Mouse (Mus musculus) gastrocnemius, adult 18-20 months (tissue): ENCODE measurements around the gene St3gal2. TPM values are rescaled to one million over a fixed set of nuclear protein-coding genes. Genes with fewer than 3 reads are reported as not detected.
"Not testable (repeated sequence)": the region's sequence is repeated elsewhere in the genome, so short reads cannot be mapped to it uniquely, and the experiment has no call there.

Source experiments
- DNase-seq: peaks from one replicate; pipeline ENCODE4 v3.0.0; 2021; ENCODE audit warnings: low spot score
- total RNA-seq, 2 experiments: library from RNA; stranded (reverse); gene quantifications; 2 replicates each; pipeline ENCODE4 v1.2.3; 2021

The St3gal2 gene
- total RNA-seq, 2 experiments from 2014 or later: 45.6 to 54.6 TPM

DNA sequence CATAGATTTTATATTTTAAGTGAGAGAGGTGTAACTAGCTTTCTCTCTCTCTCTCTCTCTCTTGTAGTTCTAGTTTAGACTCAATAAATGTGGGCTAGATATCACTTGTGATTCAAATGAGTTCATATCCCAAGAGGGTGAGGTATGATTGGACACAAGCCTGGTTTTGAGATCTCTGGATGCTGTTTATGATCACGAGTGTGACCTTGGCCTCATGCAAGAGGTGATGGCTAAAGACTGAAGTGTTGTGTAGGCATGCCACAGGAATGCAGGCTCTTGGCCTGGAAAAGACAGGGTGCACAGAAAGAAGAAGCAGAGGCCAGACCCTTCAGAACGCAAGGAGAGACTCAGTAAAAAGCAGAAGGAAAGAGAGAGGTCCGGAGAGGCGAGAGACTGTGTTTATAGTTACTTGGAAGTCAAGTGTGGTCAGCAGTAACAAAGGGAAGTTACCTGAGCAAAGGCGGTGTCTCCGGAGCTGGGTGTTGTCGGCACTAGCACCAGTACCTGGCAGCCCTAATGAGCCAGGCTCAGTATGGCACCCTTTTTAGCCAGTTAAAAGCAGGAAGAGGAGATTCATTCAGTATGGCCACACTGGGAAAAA, 24.7 kb downstream of the St3gal2 start:
- peak; percentile 56 for DNase-seq

DNA sequence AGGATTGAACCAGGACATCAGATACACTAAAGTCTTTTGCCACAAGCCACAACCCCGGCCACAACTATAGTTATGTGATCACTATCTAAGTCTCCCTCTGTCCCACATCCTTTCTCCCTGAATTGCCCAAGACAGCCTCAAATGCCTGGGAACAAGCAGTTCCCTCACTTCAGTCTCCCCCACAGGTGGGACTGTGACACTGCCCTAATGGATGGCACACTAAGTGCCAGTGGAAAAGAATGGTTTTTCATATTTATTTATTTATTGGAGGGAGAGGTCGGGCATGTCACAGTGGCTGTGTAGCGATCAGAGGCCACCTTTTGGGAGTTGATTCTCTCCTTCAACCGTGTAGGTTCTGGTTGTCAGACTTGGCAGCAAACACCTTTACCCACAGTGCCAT, 26.0 kb downstream of the St3gal2 start:
- no peak for DNase-seq

DNA sequence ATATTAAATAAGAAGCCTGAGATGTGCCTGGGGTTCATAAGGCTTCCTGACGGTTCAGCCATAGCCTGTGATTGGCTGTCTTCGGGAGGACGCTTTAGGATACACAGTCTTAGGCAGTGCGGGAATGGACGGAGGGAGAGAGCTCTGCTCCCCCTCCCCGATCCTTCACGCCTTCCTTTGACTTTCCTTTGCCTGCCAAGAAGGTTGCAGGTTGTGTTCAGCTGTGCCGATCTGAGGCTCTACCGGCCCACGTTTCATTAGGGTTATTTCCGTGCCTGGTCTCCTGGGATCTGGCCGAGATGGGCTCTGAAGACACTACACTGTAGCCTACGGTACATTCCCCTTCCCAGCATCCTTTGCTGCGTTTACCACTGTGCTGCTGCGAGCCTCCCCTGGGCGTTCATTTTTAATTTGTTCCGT, 30.4 kb downstream of the St3gal2 start:
- DNase-seq: peak; percentile 58

DNA sequence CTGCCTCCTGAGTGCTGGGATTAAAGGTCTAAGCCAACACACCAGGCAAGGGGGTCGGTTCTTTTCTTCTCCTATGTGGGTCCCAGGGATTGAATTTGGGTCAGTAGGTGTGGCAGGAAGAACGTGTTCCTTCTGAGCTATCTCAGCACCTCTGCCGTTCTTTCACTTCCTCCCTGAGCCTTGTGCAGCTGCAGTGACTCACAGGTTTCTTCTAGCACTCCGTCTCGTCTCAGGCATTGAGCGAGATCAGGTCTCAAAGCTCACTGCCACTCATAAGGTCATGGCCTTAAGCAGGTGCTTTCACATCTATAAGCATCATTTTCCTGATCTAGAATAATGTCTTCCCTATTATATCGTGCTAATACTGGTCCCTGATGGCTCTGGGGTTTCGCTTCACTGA, 35.1 kb downstream of the St3gal2 start:
- no peak for DNase-seq

DNA sequence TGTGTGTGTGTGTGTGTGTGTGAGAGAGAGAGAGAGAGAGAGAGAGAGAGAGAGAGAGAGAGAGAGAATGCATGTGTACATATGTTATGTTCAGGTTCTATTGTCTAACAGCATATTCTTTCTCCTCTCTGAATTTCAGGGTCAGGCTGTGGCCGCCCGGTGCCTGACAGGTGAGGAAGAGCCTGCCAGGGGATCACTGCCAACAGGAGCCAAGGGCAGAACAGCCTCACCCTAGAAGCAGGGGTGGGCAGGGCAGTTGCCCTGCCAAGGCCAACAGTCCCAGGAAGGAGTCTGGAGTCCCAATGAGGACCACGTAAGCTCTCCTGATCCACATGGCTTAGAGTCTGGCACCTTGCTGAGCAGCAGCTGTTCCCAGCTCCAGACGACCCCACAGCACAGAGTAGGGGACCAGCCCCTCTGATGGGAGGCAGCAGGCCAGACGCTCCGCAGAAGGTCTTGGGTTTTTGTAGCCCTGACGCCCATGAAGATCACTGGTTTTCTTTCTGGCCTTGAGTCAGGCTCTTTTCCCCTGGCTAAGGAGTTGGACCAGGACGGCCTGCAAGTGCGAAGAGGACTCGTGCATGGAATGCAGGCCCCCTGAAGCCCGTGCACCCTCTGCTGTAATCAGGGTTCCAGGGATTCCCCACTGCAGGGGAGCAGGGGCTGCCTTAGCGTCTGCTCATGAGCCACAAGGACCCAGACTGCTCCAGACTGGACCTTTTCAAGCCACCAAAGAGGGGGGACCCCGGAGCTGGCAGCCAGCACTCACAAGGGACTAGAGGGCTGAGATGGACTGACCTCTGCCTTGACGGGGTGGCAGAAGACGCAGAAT, 37.1 kb downstream of the St3gal2 start:
- no peak for DNase-seq

DNA sequence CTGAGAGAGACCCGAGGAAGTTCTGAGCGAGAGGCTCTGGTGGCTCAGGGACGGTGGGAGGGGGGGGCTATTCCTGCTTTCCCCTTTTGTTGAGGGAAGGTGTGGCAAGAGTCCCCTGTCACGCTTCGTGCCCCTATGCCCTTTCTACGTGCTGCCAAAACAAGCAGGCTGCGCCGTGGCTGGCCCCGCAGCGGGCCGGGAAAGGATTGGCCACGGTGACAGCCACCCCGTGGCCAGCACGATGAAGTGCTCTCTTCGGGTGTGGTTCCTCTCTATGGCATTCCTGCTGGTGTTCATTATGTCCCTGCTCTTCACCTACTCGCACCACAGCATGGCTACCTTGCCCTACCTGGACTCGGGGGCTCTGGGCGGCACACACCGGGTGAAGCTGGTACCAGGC, 37.7 kb downstream of the St3gal2 start:
- no peak for DNase-seq

DNA sequence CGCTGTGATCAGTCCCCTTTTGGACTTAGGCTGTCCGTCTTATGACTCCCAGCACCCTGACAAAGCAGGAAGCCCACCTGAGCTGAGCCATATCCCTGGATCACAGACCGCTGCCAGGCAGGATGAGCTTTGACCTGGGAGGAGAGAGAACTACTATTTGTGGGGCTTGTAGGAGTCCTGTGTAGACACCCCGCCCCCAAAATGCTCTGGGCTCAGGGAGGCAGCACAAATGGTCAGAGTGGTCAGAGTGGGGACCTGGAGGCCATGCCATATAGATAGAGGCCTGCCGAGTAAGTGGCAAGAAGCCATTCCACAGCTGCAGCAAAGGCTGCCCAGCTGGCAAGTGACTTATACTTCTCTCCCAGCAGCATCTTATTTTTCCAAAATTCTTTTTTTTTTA, 38.4 kb downstream of the St3gal2 start:
- no peak for DNase-seq

DNA sequence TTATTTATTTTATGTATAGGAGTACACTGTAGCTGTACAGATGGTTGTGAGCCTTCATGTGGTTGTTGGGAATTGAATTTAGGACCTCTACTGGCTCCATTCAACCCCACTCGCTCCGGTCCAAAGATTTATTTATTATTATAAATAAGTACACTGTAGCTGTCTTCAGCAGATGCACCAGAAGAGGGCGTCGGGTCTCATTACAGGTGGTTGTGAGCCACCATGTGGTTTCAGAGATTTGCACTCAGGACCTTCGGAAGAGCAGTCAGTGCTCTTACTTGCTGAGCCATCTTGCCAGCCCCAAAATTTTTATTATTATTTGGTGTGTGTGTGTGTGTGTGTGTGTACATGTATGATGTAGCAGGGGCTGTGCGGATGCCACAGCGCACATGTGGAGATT, 38.8 kb downstream of the St3gal2 start:
- not testable (repeated sequence) for DNase-seq

DNA sequence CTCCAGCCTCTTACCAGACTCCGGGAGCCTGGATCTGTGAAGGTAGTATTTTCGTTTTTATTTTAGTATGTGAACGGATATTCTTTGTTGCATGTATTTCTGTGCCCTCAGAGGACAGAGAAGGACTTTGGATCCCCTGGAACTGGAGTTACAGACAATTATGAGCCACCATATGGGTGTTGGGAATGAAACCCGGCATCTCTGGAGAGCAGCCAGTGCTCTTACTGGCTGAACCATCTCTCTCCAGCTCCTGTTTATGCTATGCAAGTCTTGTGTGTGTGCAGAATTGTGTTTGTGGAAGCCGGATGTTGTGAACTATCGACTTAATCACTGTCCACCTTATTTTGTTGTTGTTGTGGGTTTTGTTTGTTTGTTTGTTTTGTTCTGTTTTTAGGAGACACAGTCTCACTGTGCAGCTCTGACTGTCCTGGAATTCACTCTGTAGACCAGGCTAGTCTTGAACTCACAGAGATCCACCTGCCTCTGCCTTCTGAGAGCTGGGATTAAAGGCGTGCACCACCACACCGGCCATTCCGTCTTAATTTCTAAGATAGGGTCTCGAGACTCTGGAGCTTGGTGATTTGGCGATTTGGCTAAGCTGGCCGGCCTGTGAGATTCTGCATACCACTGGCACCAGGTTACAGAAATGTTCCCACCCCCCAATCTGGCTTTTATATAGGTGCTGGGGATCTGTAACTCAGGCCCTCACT, 39.5 kb downstream of the St3gal2 start:
- no peak for DNase-seq

DNA sequence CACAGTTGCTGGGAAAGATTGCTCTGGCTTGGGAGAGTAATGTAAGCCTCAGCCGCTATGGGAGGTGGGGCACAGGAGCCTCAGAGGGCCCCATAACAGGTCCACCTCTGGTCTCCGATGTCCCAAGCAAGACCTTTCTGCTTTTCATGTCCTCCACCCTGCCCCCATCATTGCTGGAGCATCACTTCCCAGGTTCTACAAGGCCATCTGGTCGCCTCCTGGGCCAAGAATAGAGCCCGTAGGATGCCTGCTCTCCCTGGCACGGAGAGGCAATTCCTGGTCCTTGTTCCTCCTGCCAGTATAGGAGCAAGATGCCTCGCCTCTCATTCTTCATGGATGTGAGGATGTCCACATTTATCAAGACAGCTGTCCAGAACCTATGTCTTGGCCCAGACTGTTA, 40.2 kb downstream of the St3gal2 start:
- DNase-seq: no peak

DNA sequence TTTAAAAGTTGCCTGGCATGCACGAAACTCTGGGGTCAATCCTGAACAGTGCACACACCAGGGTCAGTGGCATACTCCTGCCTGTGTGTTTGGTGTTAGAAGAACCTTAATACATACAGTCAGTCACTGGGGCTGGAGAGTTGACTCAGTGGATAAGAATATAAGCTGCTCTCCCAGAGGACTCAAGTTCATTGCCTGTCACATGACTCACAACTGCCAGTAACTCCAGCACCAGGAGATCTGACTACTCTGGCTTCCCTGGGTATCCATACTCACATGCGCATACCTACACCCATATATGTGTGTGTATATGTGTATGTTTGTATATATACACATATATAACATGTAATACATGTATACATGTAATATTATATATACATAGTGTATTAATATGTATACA, 43.3 kb downstream of the St3gal2 start:
- no peak for DNase-seq

DNA sequence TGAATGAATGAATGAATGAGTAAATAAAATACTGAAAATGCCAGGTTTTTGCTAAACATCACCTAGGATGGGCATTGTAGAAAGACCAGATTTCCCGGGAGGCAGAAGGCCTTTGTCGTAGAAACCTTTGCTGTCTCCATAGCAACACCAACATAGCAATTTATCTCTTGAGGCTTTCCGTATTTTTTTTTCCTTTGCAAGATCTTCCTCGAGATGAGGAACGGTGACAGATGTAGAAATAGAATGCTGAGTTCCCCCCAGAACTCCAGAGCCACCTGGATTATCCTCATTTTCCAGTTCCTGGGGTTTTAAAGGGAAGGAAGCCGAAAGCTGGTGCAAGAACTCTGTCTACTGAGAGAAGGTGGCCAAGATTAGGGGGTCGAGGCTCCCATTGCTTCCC, 44.9 kb downstream of the St3gal2 start:
- no peak for DNase-seq

DNA sequence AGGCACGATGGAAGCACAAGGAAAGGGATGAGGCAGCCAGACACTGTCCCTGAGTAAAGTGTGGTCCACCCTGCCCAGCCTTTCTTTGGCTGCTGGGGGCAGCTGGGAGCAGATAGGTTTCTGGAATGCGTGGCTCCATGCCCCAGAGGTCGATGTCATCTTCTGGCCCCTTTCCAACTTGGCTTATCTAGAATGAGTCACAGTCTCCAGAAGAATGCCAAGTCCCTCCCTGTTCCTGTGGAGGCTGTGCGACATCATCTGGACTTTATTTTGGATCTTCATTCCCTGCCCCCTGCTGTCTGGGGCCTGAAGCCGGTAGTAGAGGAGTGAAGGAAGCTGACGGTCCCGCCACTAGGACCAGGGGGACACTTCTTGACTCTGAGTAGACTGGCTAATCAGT, 45.9 kb downstream of the St3gal2 start:
- DNase-seq: peak; percentile 90

DNA sequence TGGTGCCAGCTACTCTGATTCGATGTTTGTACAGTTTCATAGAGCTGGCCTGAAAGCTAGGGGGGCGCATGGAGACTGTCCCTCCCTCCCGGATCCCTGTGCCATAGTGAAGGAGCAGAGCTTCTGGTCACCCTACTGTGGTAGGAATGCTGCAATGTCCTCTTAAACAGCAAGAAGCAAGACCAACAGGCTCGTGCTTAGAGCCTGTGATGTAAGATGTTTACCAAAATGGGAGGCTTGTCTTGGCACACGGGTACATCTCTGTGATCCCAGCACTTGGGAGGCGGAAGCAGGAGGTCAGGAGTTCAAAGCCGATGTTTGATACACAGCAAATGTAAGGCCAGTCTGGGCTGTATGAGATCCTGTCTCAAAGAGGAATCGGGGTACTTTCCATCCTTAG, 46.9 kb downstream of the St3gal2 start:
- no peak for DNase-seq

DNA sequence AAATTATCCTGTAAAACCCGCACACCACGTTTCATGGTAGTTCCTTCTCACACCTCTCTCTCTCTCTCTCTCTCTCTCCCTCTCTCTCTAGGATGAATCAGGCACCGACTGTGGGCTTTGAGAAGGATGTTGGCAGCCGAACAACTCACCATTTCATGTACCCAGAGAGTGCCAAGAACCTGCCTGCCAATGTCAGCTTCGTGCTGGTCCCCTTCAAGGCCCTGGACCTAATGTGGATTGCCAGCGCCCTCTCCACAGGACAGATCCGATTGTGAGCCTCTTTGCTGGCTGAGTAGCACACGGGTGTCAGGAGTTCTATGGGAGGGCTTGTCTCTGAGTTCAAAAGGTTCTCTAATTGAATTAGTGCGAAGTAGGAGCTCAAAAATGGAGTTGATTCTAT, 47.6 kb downstream of the St3gal2 start:
- DNase-seq: no peak

DNA sequence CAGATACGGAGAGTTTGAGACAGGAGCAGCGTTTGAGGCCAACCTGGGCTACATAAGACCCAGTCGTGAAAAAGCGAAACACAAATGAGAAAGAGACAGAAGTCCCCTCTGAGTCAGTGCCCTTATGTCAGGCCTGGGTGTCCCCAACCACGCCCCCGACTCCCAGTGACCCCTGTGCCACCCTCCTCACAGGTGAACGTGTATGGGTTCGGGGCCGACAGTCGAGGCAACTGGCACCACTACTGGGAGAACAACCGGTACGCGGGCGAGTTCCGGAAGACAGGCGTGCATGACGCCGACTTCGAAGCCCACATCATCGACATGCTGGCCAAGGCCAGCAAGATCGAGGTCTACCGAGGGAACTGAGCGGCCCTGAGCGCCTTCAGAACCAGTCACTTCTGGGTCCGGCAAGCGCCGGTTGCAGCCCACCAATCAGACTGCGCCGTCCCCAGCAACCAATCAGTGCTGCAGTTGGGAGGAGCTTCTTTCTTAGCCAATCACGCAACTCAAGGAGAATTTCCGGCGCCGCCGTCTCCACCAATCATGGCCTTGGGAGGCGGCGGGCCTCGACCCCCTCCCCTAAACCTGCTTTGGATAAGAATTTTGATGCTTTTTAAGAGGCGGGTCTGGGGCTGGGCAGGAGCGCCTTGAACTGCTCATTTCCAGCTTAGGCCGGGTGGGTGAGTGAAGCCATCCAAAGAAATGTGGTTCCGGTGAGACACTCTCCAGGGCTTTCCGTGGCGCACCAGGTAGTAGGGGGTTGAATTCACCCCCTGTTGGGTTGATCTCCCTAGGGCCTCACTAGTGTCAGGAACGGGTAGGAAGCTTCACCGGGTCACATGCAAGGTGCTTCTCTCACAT, 50.4 kb downstream of the St3gal2 start:
- peak; percentile 78 for DNase-seq

DNA sequence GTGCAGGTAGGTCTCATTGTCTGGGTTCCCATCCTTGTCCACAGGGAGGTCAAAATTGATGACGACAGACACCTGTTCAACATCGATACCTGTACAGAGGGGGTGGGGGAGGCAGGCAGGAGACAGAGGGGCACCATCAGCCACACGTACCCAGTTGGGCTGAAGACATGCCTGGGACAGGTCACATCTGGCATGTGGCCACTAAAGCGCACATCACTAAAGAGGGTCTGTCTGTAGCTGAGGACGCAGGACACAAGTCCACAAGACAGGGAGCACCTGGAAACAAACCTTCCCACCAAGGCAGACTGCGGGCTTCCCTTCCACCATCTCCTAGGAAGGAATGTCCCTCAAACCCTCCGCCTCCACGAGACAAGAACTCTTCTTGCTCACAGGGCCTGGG, 56.8 kb downstream of the St3gal2 start:
- DNase-seq: not testable (repeated sequence)

DNA sequence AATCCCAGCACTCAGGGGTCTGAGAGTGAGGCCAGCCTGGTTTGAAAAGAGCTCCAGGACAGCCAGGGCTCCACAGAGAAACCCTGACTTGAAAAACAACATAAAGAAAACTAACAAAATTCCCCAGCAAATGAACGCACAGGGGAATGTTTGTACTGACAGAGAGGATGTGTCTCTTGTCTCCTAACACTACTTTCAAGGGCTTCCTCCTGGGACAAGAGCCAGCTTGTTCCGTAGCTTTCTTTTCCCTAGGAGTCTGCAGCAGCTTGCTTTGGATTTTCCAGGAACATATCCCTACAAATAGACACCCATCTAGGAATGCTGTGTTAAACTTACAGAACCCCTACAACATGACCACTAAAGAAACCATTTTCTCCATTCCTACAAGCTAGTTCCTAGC, 58.3 kb downstream of the St3gal2 start:
- DNase-seq: not testable (repeated sequence)

DNA sequence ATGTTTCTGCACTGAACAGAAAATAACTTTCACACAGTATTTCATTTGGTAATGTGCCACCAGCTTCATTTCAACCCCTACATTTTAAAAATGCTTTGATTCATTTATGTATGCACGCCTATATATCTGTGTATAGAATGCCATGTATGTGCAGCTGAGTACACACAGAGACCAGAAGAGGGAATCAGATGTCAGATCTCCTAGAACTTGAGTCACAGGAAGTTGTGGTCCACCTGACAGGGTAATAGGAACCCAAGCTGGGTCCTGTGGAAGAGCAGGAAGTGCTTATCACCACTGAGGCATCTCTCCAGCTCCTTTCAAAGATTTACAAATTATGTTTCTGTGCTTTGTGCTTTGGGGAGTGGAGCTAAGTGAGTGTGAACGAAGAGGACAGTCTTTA, 61.6 kb downstream of the St3gal2 start:
- no peak for DNase-seq

DNA sequence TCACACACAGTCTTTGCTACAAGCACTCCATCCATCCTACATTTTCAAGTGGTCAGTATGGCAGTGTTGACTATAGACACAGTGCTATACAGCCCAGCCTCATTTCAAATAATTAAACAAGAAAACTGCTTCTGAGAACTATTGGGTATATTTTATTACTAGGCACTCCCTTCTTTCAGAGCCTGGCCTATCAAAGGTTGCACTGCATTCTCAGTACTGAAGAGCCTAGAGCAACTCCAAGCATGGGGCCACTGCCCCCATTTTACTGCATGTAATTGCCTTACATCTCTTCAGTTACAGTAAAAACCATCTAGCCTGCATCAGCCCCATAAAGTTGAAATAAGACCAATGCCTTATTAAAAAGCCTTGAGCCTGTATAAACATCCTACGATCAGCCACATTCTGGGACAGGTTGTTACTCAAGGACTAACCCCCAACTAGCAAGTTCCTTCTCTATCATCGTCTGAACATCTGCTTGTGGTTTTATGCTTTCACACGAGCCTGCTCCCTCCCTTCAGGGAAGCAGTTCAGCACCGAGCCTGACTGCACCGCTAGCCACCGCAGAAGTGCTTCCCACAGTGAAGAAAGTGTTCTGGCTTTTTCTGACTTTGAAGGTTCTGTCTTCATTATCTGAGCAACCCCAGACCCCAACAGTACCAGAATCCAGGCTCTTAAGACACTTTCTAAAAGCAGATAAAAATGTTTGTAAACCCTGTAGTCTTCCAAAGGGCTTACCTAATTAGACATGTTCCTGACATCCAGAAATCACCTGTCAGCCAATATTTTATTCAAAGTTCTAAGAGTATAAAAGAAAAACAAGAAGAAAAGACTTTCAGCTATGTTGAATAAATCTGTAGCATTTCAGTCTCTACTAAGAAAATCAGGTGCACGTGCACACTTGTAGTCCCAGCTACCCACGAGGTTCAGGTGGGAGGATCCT, 68.4 kb downstream of the St3gal2 start:
- DNase-seq: no peak

DNA sequence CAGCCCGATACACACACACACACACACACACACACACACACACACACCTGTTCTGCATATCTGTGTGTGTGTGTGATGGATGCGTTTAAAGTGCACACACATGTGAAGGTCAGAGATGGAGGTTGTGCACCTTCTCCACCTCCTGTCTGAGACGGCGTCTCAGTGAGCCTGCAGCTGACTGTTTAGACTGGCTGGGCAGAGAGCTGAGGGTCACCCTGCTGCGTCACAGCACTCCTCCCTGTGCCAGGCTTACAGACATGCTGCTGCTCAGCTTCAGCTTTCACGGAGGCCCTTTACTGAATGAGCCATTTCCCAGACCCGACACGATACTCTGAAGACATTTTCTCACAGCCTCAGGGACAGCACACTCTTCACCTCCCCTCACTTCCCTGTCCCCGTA, 70.3 kb downstream of the St3gal2 start:
- DNase-seq: peak; percentile 66
